Mouse (Mus musculus): ENCODE measurements around the gene Nrcam. TPM values are rescaled to one million over a fixed set of nuclear protein-coding genes. Genes with fewer than 3 reads are reported as not detected.

Nrcam gene
- total RNA-seq, 2 experiments from 2014 or later = 2.8 TPM; not detected in 1

DNA sequence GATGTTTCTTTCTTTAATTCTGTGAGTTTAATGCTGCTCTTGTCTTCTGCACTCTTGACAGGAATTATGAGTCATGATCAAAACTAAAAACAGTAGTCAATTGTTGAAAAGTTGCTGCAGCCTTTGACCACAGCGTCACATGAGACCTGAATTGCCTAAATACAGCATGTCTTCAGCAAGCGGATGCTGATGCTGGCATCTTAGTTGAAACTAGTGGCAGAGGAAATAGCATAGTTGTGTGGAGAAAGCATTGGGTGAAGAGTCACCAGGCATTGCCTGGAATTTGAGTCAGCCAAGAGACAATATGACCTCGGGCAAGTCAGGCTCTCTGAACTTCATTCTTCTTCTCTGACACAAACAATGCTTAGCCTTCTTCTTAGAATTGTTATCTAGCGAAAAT lies 26.4 kb downstream of the Nrcam start:
- ATAC-seq (replicated peaks; ENCODE audit: low FRiP score, low TSS enrichment, poor library complexity, severe bottlenecking) = no peak

DNA sequence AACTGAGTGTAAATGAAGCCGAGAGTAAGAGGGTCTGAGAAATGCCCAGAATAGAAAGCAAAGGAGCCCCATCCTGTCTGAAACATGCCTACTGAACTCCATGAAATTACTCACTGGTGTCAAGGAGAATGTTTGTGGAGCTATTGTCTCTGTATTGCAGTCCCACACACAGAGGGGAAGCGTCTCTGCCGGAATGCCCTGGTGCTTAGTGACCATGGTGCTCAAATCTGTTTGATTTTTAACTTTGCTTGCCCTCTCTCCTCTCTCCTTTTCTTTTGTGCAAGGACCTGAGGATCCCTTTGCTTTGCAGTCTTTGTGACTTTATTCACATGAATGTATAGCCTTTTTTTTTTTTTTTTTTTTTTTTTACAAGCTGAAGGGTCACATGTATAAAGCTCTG lies 28.8 kb downstream of the Nrcam start:
- ATAC-seq (replicated peaks; ENCODE audit: low FRiP score, low TSS enrichment, poor library complexity, severe bottlenecking) = no peak

DNA sequence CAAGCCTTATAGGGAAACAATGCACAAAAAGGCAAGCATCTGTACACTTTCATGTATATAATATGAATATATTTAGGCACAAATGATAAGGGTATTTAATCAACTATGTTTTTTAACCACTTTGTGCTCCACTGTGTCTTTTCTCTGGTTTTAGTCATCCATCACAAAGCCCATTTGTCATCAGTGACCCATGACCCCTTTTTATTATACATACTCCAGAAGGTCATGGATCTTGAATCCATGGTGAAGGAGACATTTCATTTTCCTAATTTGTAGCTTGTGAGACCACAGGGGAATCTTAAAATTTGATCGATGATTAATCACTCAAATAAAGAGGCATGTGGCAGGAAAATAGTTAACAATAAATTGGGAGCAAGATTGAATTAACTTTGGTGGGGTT lies 29.2 kb downstream of the Nrcam start:
- no peak for ATAC-seq (replicated peaks; ENCODE audit: low FRiP score, low TSS enrichment, poor library complexity, severe bottlenecking)

DNA sequence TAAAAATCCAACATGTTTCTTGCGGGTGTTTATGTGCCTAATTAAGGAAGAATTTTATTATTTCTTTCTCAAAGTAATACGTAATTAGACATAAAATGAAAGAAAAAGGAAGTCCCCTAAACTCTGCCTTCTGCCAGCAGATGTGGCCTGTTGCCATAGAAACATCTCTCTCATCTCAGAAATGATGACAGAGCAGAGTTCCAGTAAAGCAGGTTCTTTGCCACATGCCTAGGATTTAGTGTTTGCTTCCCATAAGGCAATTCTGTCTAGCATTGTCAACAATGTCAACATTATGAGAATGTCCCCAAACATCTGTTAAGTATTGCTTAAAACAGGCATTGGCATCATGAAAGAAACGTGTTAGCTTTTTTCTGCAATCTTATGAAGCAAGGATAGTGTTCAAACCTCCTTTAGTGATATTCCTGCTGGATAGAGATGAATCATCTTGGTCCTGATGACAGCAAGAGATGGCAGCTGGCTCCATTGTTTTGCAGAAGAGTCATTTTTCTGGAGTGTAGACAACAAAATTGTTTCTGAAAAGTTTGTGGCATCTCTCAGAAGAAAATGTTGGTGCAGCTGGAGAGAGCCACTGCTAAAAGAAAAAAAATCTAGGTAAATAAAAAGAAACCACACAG lies 42.5 kb downstream of the Nrcam start:
- ATAC-seq (replicated peaks; ENCODE audit: low FRiP score, low TSS enrichment, poor library complexity, severe bottlenecking) = no peak

DNA sequence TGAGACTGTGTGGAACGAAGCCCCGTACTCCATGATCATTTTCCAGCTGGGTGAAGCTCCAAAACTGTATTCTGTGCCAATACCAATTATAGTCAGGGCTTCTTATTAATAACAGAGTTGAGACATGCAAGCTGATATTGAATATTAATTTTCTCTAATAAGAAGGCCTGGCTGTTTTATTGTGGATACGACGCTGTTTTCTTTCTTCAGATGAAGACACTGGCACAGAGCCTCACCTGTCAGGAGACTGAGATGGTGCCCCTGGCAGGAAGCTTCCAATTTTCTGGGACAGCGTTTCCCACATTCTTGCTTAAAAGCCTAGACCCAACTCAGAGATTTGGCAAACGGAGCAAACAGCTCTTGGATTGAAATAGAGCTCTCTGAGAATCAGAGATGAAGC lies 47.3 kb downstream of the Nrcam start:
- ATAC-seq (replicated peaks; ENCODE audit: low FRiP score, low TSS enrichment, poor library complexity, severe bottlenecking) = no peak

DNA sequence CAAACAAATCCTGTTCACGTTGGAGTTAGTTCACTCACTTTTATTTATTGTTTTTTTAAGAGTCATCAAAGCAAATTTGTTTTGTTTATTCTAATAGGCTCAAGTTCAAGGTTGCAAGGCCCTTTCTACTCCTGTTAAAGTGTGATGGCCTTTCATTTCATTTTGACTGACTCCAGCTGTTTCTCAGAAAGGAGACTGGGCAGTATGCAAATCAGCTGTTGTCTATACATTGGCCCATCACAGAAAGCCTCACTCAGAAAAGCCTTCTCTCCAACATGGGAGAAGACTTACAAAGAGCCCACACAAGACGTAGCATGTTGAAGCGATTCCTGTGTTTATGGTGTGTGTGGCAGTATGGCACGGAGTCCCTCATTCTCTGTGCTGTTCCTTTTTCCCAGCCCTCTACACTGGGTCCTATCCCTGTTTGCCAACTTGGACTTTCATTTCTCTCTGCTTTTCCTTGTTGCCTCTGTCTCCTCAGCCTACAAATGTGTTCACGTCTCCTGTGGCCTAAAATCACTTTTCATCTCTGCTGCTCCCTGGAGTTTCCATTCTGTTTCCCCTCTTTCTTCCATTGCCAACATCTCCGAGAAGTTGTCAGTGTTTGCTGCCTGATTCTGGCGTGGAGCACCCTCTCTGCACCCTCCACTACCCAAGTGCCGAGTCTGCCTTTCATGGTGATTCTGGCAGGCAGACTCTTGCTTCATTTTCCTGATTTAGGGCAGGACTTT lies 49.9 kb downstream of the Nrcam start:
- no peak for ATAC-seq (replicated peaks; ENCODE audit: low FRiP score, low TSS enrichment, poor library complexity, severe bottlenecking)

DNA sequence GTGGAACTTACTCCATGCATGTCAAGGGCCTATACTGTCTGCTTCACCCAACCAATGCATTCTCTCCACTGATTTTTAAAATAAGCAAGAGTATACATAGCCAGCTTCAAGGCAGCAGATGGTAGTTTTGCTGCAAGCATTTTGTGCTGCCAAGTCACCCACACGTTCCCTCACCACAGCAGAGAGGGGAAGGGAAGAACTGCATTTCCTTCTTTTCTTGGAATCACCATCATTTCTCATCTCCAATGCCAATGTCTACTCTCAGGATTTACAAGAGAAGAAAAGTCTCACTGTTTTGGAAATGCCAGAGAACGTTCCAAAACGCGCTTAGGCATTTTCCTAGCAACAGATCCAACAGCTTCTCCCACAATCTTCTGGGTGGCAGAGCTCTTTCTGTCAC lies 52.1 kb downstream of the Nrcam start:
- no peak for ATAC-seq (replicated peaks; ENCODE audit: low FRiP score, low TSS enrichment, poor library complexity, severe bottlenecking)

DNA sequence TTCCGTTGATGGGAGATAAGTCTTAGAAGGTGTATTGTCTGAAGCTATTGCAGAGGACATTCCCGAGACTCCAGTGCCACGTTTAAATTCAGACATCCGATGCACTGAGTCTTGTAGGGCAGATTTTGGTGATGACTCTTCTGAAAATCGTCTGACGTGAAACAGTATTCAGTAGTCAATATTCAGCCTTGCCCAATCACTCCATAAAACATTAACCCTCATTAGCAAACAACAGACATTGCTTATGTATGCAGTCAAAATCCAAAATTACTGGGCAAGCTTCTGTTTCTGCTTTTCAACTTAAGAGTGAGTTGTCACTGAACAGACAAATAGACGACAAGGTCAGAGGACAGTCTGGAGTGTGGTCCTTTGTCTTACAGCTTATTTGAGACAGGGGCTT lies 57.7 kb downstream of the Nrcam start:
- ATAC-seq (replicated peaks; ENCODE audit: low FRiP score, low TSS enrichment, poor library complexity, severe bottlenecking) = no peak

DNA sequence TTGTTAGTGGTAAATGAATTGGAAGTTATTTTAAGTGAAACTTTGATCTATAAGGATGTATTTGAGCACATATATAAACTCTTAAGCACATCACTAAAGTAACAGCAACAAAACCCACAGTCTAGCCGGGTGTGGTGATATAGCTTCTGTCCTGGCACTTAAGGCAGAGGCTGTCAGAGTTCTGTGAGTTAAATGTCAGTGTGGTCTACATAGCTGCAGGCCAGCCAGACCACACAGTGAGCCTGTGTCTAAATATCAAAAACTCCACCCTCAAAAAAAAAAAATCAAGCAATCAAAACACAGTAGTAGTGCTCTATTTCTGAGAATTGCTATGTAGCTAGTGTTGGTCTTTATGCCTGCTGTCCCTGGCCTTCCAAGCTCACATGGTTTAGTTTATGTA lies 59.5 kb downstream of the Nrcam start:
- ATAC-seq (replicated peaks; ENCODE audit: low FRiP score, low TSS enrichment, poor library complexity, severe bottlenecking) = no peak

DNA sequence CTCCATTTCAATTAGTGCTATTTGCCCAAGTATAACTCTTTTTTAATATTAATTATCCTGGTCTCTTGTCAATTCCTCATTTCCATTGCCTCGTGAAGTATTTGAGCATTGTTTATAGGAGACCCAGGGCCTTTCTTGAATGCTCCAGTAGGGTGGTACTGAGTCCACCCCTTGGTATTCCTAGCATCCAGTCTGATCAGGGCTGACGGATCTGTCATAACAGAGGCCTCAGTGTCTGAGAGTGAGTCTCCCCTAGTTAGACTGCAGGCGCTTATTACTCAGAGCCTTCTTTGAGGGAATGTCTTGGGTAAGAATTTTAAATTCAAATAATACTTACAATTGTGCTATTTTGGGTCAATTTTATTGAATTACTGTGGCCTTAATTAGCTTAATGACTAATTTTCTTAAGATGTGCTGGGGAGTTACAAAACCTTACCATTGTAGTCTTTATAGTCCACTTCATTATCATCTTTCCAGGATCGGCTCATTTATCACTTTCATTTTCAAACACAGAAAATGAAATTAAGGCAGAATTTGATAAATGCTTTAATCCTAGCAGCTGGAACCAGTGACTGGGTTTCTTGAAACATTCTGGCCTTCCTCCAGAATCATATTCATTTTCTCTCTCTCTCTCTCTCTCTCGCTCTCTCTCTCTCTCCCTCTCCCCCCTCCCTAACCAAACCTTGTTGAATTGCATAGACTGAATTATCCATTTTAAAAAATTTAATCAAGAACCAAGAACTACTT lies 61.9 kb downstream of the Nrcam start:
- no peak for ATAC-seq (replicated peaks; ENCODE audit: low FRiP score, low TSS enrichment, poor library complexity, severe bottlenecking)

DNA sequence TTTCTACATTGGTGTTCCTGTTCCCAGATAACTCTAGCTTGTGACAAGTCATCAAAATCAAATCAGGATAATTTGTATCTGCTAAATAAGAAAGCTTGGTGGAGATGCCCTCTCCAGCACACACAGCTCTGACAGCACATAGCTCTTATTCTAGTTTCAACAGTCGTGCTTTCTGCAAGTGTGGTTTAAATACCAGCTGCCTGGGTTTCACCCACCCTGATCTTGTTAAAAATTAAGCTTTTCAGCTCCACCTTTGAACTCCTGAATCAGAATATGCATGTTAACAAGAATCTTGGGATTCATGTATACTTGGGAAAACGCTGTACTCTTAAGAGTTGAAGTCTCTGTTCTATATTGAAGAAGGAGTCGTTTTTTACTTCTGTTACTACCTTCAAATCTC lies 66.2 kb downstream of the Nrcam start:
- no peak for ATAC-seq (replicated peaks; ENCODE audit: low FRiP score, low TSS enrichment, poor library complexity, severe bottlenecking)

DNA sequence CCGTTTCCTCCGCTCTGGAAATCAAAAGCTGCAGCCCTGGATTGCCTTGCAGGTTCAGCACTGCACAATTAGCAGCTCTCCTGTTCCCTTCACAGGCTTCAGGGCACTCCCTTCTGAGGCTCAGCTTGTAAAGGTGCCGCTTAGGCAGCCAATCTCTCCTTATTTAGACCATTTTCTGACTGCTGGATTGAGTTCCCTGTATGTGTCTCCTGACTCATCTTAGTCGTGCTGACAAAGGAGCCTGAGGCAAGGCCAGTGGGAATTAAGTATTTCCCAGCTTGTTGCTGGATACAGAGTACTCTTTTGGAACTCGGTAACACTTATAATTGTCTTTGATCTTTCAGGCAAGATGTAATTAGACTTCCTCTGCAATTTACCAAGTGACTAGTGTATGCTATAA lies 69.1 kb downstream of the Nrcam start:
- ATAC-seq (replicated peaks; ENCODE audit: low FRiP score, low TSS enrichment, poor library complexity, severe bottlenecking) = no peak

DNA sequence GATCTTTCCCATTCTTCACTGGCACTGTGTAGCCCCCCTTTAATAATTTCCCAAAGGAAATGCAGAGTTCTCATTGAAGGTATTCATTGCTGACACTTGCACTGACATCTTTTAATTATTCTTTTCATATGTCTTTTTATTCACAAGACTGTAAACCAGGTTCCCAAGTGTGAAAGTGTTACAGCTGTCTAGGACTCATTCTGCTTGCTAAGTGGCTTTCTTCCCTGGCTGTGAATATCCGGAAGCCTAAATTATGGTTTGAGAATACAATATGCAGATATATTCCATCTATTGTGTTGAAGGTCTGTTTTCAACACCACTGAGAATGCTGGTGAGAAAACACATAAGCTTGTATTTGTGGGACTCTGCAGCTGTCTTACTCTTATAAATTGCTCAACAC lies 73.4 kb downstream of the Nrcam start:
- no peak for ATAC-seq (replicated peaks; ENCODE audit: low FRiP score, low TSS enrichment, poor library complexity, severe bottlenecking)

DNA sequence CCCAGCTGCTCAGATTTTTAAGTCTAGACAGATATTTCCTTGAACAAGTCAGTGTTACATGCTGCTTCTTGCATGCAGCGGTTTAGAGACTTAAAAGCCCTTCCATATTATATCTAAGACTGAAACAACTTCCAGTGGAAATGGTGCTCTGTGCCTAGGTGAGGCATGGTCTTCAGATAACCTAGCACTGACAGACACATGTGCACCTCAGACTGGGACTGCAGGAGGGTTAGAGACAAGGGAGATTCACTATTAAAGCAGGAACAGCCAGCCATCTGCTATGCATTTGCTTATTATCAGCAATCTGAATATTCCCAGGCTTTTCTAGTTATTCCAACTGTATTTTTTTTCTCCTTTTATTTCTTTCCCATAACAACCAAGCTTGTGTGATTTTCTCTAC lies 74.6 kb downstream of the Nrcam start:
- ATAC-seq (replicated peaks; ENCODE audit: low FRiP score, low TSS enrichment, poor library complexity, severe bottlenecking) = no peak

DNA sequence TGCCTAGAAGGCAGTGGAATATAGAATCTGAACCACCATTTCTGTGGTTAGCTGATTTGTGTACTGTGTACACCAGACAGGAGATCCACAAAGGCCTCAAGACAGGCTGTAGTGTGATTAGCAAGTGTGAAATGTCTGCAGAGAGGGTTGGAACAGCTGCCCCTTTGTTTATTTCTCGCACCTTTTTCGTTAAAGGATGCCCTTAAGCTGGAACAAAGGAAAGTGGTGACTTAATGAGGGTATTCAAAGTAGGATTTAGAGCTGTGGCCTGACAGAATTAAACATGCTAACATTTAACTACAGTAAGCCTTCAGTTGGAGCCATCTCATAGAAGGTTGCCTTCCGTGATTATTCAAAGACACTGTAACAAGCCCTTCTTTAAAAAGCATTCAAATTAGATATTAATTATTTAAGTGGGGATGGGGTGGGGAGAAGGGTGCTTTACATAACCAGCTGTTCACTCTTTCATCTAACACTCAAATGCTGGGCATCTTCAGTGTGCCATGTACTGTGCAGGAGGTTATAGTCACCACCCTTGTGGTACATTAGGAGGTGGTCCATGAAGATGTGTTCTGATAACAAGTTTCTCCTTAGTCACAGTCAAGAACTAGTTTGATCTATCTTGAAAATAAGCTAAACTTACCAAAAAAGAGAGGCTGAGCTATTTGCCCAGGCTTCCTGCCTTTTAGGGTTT lies 75.2 kb downstream of the Nrcam start:
- no peak for ATAC-seq (replicated peaks; ENCODE audit: low FRiP score, low TSS enrichment, poor library complexity, severe bottlenecking)

DNA sequence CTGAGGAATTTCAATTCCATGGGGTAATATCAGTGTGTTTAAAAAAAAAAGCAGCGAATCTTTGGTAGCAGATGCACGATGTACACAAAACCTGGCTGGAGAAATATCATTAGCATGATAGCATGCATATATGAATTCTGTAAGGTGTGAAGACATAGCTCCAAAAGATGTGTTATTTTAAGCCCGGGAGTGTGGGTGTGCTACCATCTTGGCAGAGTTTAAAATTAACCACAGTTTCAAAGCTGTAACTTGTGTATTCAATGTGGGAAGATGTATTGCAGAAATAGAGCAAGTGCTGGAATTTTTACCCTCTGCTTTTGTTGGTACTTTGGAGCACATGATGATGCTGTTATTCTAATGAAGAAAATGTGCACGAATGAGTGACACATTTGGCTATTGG lies 81.1 kb downstream of the Nrcam start:
- no peak for ATAC-seq (replicated peaks; ENCODE audit: low FRiP score, low TSS enrichment, poor library complexity, severe bottlenecking)

DNA sequence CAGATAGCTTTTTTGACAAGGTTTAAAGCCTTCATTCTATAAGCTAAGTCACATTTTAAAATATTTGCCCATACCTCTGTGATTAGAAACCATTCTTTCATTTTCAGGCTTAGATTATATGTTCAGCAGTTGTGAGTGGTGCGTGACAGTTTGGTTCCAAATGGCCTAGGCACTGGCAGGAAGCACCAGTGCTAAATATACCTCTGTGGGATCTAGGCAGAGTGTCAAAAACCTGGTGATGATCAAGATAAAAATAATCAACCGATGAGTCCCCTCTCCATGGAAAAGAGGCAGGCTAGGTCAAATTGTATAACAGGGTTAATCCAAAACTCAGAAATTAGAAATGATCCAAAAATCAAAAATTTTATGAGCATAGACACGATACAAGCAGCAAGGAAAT lies 82.3 kb downstream of the Nrcam start:
- ATAC-seq (replicated peaks; ENCODE audit: low FRiP score, low TSS enrichment, poor library complexity, severe bottlenecking) = no peak

DNA sequence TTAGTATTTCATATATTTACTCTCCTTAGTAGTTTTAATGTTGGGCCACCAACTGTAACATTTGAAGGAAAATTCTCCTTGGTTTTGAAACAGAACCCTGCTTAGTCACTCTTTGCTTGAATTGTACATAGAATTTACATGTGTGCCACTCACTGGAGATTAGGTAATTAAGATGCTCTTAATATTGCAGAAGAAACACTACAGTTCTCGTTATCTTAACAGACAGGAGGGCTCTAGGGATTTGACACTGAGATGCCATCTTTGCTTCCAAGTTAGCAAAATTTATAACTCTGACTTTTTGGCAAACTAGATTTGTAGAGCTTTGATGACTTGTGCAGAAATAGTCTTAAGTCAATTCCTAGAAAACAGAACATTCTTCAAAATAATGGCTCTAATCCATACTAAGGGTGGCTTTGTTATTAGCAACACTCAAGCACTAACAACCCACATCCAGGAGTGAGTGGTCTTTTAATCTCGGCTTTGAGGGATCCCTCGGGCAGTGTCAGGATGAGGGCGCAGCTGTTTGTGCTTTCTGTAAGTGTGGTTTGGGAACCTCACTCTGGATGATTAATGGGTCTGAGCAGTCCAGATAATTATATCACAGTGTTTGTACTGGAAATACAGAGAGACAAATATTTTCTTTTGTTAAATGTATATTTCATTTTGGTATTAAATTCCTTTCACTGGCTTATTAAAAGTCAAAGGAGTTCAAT lies 93.6 kb downstream of the Nrcam start:
- ATAC-seq (replicated peaks; ENCODE audit: low FRiP score, low TSS enrichment, poor library complexity, severe bottlenecking) = no peak

DNA sequence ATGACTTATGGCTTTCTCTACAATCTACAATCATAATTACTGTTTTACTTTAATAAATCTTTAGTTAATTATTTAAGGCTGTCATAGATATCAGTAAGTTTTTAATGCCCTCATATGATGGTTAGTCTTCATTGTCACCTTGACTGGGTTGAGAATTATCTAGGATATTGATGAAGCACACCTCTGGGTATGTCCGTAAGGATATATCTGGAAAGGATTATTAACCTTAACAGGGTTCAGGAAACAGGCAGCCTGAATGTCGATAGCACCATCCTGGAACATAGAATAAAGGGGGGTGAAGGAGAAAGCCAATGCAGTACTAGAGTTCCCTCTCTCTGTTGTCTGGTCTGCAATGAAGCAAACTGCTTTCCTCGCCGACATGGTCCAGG lies 94.2 kb downstream of the Nrcam start:
- ATAC-seq (replicated peaks; ENCODE audit: low FRiP score, low TSS enrichment, poor library complexity, severe bottlenecking) = no peak

DNA sequence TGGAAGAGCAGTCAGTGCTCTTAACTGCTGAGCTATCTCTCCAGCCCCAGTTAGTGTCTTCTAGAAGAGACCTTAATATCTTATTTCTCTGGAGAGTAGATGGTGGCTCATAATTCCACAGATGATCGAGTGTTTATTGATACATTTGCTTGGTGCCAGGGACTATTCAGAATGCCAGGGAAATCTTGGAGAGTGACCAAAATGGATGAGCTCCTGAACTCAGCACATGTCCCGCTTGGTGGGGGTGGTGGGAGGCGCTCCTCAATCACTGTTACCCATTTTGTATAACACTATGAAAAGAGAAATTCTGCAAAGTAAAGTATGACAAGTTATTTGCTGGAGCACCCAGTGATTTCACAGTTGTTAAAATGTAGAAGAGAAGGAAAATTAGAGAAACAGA lies 95.3 kb downstream of the Nrcam start:
- no peak for ATAC-seq (replicated peaks; ENCODE audit: low FRiP score, low TSS enrichment, poor library complexity, severe bottlenecking)

All from megakaryocyte-erythroid progenitor cell, adult 5-6 weeks (primary cell).